Mouse (Mus musculus): ENCODE results near the gene Sprr2f. TPM values are rescaled to one million over a fixed set of nuclear protein-coding genes. Genes with fewer than 3 reads are reported as not detected.

Gene Sprr2f
- polyA plus RNA-seq, 1 experiment from 2014 or later, result 58.0 TPM

GRCm38 (mm10) chr3:92373613-92374012, 8.6 kb downstream of the Sprr2f start:
- ATAC-seq (replicated peaks; ENCODE audit: low FRiP score, low read depth) (no peak), DNase-seq (ENCODE audit: low spot score) (no peak)
- Histone ChIP-seq H3K27ac (no peak overlapping the region), H3K9me3 (replicated peaks; ENCODE audit: low read length) (no peaks in the 10 kb centered on the region), H3K4me3 (replicated peaks; ENCODE audit: low read depth, low read length) (no peak overlapping the region), H3K36me3 (ENCODE audit: insufficient read depth, low read length) (no peaks in the 10 kb centered on the region), H3K9ac (ENCODE audit: low read depth, low read length) (no peak overlapping the region), H3K4me2 (ENCODE audit: low read length) (no peak overlapping the region), H3K27me3 (ENCODE audit: insufficient read depth, low read length) (no peaks in the 10 kb centered on the region), H3K4me1 (replicated peaks; ENCODE audit: insufficient read depth, low read length) (no peaks in the 10 kb centered on the region)
- WGBS, result 81% methylated on average over 2 of the region's 2 CpGs
- no peak for TF ChIP-seq CTCF (IDR thresholded peaks at IDR 0.05; ENCODE audit: low read depth)

GRCm38 (mm10) chr3:92385385-92385784, 20.4 kb downstream of the Sprr2f start, which contains the start of gene Sprr2h:
Gene Sprr2h, plus strand, starts transcription at chr3:92385685.
- 74% methylated on average over 1 of the region's 1 CpGs for WGBS
- Histone ChIP-seq H3K4me3 (replicated peaks; ENCODE audit: low read depth, low read length) (no peak within 1 kb of the TSS), H3K27ac (no peak within 1 kb of the TSS), H3K4me1 (replicated peaks; ENCODE audit: insufficient read depth, low read length) (no peaks in the 10 kb centered on the region), H3K36me3 (ENCODE audit: insufficient read depth, low read length) (no peaks in the 10 kb centered on the region), H3K27me3 (ENCODE audit: insufficient read depth, low read length) (no peaks in the 10 kb centered on the region), H3K9ac (ENCODE audit: low read depth, low read length) (no peak within 1 kb of the TSS), H3K9me3 (replicated peaks; ENCODE audit: low read length) (no peaks in the 10 kb centered on the region), H3K4me2 (ENCODE audit: low read length) (no peak within 1 kb of the TSS)
- ATAC-seq (replicated peaks; ENCODE audit: low FRiP score, low read depth) (no peak), DNase-seq (ENCODE audit: low spot score) (no peak)
- no peak for TF ChIP-seq CTCF (IDR thresholded peaks at IDR 0.05; ENCODE audit: low read depth)

- no peak for ATAC-seq (replicated peaks; ENCODE audit: low FRiP score, low read depth)
- TF ChIP-seq CTCF (IDR thresholded peaks at IDR 0.05; ENCODE audit: low read depth), result peak; percentile 66
Observed at GRCm38 (mm10) chr3:92394301-92394700, 29.3 kb downstream of the Sprr2f start.

GRCm38 (mm10) chr3:92407691-92408090, 42.7 kb downstream of the Sprr2f start, which contains the start of gene Sprr2i:
Gene Sprr2i, plus strand, starts transcription at chr3:92407991.
- Histone ChIP-seq H3K36me3 (ENCODE audit: insufficient read depth, low read length) (no peaks in the 10 kb centered on the region), H3K4me2 (ENCODE audit: low read length) (no peak within 1 kb of the TSS), H3K4me1 (replicated peaks; ENCODE audit: insufficient read depth, low read length) (no peaks in the 10 kb centered on the region), H3K27me3 (ENCODE audit: insufficient read depth, low read length) (no peaks in the 10 kb centered on the region), H3K9ac (ENCODE audit: low read depth, low read length) (no peak within 1 kb of the TSS), H3K4me3 (replicated peaks; ENCODE audit: low read depth, low read length) (no peak within 1 kb of the TSS), H3K27ac (no peak within 1 kb of the TSS), H3K9me3 (replicated peaks; ENCODE audit: low read length) (no peaks in the 10 kb centered on the region)
- ATAC-seq (replicated peaks; ENCODE audit: low FRiP score, low read depth), result no peak
- 90% methylated on average over 2 of the region's 2 CpGs for WGBS
- no peak for DNase-seq (ENCODE audit: low spot score)
- no peak for TF ChIP-seq CTCF (IDR thresholded peaks at IDR 0.05; ENCODE audit: low read depth)

More at GRCm38 (mm10) chr3:92394301-92394700, 29.3 kb downstream of the Sprr2f start:
- Histone ChIP-seq H3K27me3 (ENCODE audit: insufficient read depth, low read length) (no peaks in the 10 kb centered on the region), H3K4me1 (replicated peaks; ENCODE audit: insufficient read depth, low read length) (no peaks in the 10 kb centered on the region), H3K36me3 (ENCODE audit: insufficient read depth, low read length) (no peaks in the 10 kb centered on the region), H3K9me3 (replicated peaks; ENCODE audit: low read length) (no peaks in the 10 kb centered on the region), H3K4me3 (replicated peaks; ENCODE audit: low read depth, low read length) (no peak overlapping the region), H3K27ac (no peak overlapping the region), H3K9ac (ENCODE audit: low read depth, low read length) (no peak overlapping the region), H3K4me2 (ENCODE audit: low read length) (no peak overlapping the region)
- peak; percentile 30 for DNase-seq (ENCODE audit: low spot score)
- WGBS, result 34% methylated on average over 1 of the region's 1 CpGs

Other genes with a start within 250 kb of the Sprr2f start
- not detected in 2 replicates for gene Prr9, start 241.2 kb upstream of the Sprr2f start, polyA plus RNA-seq (2015; fragmentation: Nextera tagmentation; extraction: Ambion mirVana)
- gene Lelp1, start 222.4 kb upstream of the Sprr2f start, polyA plus RNA-seq (2015; fragmentation: Nextera tagmentation; extraction: Ambion mirVana), result not detected in 2 replicates
- gene Sprr2a1, start 149.4 kb upstream of the Sprr2f start, polyA plus RNA-seq (2015; fragmentation: Nextera tagmentation; extraction: Ambion mirVana), result 0.05 and 0.50 TPM in 2 replicates
- gene Sprr2a2, start 149.3 kb upstream of the Sprr2f start, polyA plus RNA-seq (2015; fragmentation: Nextera tagmentation; extraction: Ambion mirVana), result 9.6 and 27.3 TPM in 2 replicates
- 1.2 and 6.0 TPM in 2 replicates for gene Sprr2a3, start 79.8 kb upstream of the Sprr2f start, polyA plus RNA-seq (2015; fragmentation: Nextera tagmentation; extraction: Ambion mirVana)
- gene Sprr2b, start 48.6 kb upstream of the Sprr2f start, polyA plus RNA-seq (2015; fragmentation: Nextera tagmentation; extraction: Ambion mirVana), result not detected in 2 replicates
- not detected in 2 replicates for gene Sprr2d, start 26.0 kb upstream of the Sprr2f start, polyA plus RNA-seq (2015; fragmentation: Nextera tagmentation; extraction: Ambion mirVana)
- gene Sprr2e, start 13.0 kb upstream of the Sprr2f start, polyA plus RNA-seq (2015; fragmentation: Nextera tagmentation; extraction: Ambion mirVana), result not detected in 2 replicates
- not detected in 2 replicates for gene Sprr2h, start 20.5 kb downstream of the Sprr2f start, polyA plus RNA-seq (2015; fragmentation: Nextera tagmentation; extraction: Ambion mirVana)
- not detected in 2 replicates for gene Sprr2i, start 42.8 kb downstream of the Sprr2f start, polyA plus RNA-seq (2015; fragmentation: Nextera tagmentation; extraction: Ambion mirVana)
- not detected in 2 replicates for gene Sprr2j-ps, start 52.9 kb downstream of the Sprr2f start, polyA plus RNA-seq (2015; fragmentation: Nextera tagmentation; extraction: Ambion mirVana)
- 9.6 and 10.3 TPM in 2 replicates for gene Gm9774, start 64.2 kb downstream of the Sprr2f start, polyA plus RNA-seq (2015; fragmentation: Nextera tagmentation; extraction: Ambion mirVana)
- not detected in 2 replicates for gene Sprr2k, start 67.4 kb downstream of the Sprr2f start, polyA plus RNA-seq (2015; fragmentation: Nextera tagmentation; extraction: Ambion mirVana)
- not detected in 2 replicates for gene Sprr1b, start 73.6 kb downstream of the Sprr2f start, polyA plus RNA-seq (2015; fragmentation: Nextera tagmentation; extraction: Ambion mirVana)
- 0.11 TPM in 1 of 2 replicates, not detected in the other for gene Sprr3, start 93.5 kb downstream of the Sprr2f start, polyA plus RNA-seq (2015; fragmentation: Nextera tagmentation; extraction: Ambion mirVana)
- gene Sprr1a, start 120.7 kb downstream of the Sprr2f start, polyA plus RNA-seq (2015; fragmentation: Nextera tagmentation; extraction: Ambion mirVana), result 96.3 and 137 TPM in 2 replicates
- not detected in 2 replicates for gene Sprr4, start 135.3 kb downstream of the Sprr2f start, polyA plus RNA-seq (2015; fragmentation: Nextera tagmentation; extraction: Ambion mirVana)
- not detected in 2 replicates for gene 2310046K23Rik, start 169.3 kb downstream of the Sprr2f start, polyA plus RNA-seq (2015; fragmentation: Nextera tagmentation; extraction: Ambion mirVana)
- 0.97 and 1.4 TPM in 2 replicates for gene Ivl, start 208.5 kb downstream of the Sprr2f start, polyA plus RNA-seq (2015; fragmentation: Nextera tagmentation; extraction: Ambion mirVana)
- gene Smcp, start 223.8 kb downstream of the Sprr2f start, polyA plus RNA-seq (2015; fragmentation: Nextera tagmentation; extraction: Ambion mirVana), result not detected in 2 replicates
- not detected in 2 replicates for gene 2210017I01Rik, start 242.3 kb downstream of the Sprr2f start, polyA plus RNA-seq (2015; fragmentation: Nextera tagmentation; extraction: Ambion mirVana)